Mouse (Mus musculus): ENCODE results near the gene Cd93.

Gene Cd93

DNA sequence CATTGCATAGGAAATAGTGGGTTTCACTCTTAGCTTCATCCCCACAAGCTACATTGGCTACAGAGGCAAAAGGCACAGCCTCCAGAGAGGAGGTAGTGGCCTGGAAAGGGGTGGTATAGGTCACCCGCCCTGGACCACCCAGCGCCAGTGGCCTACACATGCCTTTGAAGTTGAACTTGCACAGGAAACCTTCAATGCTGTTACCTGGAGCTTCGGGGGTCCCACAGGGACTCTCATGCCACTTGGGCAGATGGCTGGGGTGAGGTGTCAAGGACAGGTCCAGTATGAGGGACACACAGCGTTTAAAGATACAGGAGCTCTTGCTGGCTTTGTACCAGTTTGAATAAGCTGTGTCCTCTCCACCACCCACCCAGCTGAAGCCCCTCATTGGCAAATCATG is 653 bp downstream of the Cd93 start:
- no peak for ATAC-seq (ENCODE audit: insufficient number of reproducible peaks, low FRiP score, low TSS enrichment)

GRCm38 (mm10) chr2:148442172-148442571 is 1.2 kb downstream of the Cd93 start:
- ATAC-seq (ENCODE audit: insufficient number of reproducible peaks, low FRiP score, low TSS enrichment), result no peak

DNA sequence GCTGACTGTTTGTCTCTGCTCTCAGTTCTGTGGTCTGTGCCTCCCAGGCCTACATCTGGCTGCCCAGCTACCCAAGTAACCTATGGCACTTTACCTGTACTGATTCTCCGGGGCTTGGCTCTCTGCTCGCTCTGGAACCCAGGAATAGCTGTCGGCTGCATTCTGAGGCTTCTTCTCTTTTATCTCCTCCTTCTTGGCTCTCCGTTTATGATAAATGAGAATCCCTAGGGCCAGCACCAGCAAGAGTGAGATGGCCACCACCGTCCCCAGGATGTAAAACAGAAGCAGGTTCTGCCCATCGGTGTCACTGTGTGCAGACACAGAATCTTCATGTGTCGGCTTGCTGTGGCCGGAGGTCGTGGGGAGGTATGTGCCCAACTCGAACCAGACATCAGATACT is 1.9 kb downstream of the Cd93 start:
- ATAC-seq (ENCODE audit: insufficient number of reproducible peaks, low FRiP score, low TSS enrichment), result no peak

DNA sequence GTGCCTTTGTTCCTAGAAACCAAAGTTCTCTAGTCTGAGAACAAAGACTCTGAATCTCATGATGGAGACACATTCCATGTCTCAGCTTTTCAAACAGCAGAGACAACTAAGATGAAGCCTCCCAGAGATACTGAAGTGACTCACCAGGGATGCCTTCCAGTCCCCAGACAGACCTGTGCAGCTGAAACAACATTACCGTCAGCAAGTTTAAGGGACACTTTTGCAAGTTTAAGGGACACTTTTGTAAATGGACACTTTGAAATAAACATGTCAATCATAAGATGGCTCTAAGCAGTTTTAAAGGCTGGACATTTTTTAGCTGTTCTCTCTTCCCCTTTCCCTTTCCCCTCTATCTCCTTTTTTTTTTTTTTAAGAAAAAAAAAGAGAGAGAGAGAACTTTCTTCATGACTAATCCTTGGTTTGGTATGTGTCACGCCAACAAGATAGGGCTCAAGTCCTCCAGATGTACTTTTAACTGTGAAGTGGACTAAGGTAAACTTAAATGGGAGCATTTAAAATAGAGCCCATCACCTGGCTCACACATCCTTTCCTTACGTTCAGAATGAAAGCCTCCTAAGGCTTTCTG is 3.6 kb downstream of the Cd93 start:
- no peak for ATAC-seq (ENCODE audit: insufficient number of reproducible peaks, low FRiP score, low TSS enrichment)

GRCm38 (mm10) chr2:148436285-148436684 is 7.1 kb downstream of the Cd93 start:
- ATAC-seq (ENCODE audit: insufficient number of reproducible peaks, low FRiP score, low TSS enrichment), result no peak

DNA sequence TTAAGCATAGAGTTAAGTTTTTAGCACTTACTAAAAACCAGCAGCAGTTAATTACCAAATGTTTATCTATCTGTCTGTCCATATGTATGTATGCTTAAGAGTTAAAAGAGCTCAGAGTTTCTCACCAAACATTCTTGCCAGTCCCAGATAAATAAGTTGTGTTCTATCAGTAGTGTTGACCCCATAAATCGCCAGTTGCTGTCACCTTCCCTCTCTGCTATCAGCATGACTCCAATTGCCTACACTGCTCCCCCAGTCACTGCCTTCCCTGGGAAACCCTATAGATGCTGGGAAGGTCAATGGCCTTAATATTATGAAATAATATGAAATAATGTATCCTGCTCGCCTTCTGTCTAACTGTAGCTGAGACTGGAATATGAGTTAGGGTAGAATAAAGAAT is 11.0 kb downstream of the Cd93 start:
- no peak for ATAC-seq (ENCODE audit: insufficient number of reproducible peaks, low FRiP score, low TSS enrichment)

GRCm38 (mm10) chr2:148430941-148431340 is 12.4 kb downstream of the Cd93 start:
- no peak for ATAC-seq (ENCODE audit: insufficient number of reproducible peaks, low FRiP score, low TSS enrichment)

- no peak for ATAC-seq (ENCODE audit: insufficient number of reproducible peaks, low FRiP score, low TSS enrichment)
Observed at GRCm38 (mm10) chr2:148429001-148429505, 14.3 kb downstream of the Cd93 start.

GRCm38 (mm10) chr2:148428523-148428922 is 14.8 kb downstream of the Cd93 start:
- no peak for ATAC-seq (ENCODE audit: insufficient number of reproducible peaks, low FRiP score, low TSS enrichment)

DNA sequence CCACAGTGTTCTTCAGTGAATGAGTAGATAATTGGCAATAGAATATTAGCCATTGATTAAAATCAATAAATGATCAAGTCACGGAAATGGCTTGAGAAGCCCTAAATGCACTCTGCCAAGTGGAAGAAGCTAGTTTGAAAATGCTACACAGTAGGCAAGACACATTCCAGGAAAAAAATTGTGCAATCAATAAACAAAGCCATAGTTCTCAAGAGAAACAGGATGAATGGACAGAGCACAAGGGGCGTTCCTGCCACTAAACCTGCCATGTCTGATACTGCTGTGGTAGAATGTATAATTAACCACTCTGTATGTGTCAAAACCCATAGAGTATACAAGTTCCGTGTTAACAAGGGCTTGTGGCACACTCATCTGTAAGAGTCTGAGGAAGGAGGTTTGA is 15.8 kb downstream of the Cd93 start:
- no peak for ATAC-seq (ENCODE audit: insufficient number of reproducible peaks, low FRiP score, low TSS enrichment)

DNA sequence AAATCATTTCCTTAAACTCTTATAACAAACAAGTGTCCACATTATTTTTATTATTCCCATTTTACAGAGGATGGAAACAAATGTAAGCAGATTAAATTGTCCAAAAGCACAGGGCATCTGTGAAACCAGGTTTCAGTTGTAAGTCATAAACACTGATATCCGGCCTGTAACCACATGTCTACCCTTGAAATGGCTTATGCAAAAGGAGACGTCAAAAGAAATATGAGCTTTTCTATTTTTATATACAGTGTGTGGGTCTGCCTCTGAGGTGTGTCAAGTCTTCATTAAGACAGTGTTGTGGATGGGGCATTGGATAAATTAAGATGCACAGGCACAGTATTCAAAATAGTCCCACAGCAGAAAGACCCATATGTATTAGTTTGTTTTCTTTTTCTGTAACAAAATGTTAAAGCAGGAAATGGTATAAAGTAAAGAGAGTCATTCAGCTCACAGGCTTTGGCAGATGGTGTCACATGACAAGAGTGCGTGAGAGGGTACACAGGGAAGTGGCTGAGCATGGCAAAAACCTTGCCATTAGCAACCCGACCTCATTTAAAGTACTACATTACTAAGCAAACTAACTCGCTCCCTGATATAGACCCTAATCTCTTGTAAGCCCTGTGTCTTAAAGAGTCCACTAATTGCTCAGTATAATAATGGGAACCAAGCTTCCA is 17.5 kb downstream of the Cd93 start:
- no peak for ATAC-seq (ENCODE audit: insufficient number of reproducible peaks, low FRiP score, low TSS enrichment)

DNA sequence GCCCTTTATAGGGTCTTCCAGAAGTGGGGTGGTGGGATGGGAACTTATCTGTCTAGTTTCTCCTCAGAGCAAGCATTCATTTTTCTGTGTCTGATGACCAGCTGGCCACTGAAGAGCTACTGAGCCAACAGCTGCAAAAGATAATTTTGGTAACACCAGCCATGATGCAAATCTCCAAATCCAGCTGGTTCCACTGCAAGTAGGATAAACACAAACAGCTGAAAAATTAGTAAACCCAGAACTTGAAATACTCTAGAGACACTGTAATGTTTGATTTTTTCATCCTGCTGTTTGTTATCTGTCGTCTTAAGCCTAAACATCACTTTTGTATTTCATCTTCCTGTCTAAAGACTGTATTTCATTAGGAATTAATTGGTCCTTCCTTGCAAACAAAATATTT is 21.7 kb downstream of the Cd93 start:
- no peak for ATAC-seq (ENCODE audit: insufficient number of reproducible peaks, low FRiP score, low TSS enrichment)

GRCm38 (mm10) chr2:148421112-148421511 is 22.3 kb downstream of the Cd93 start:
- ATAC-seq (ENCODE audit: insufficient number of reproducible peaks, low FRiP score, low TSS enrichment), result no peak

DNA sequence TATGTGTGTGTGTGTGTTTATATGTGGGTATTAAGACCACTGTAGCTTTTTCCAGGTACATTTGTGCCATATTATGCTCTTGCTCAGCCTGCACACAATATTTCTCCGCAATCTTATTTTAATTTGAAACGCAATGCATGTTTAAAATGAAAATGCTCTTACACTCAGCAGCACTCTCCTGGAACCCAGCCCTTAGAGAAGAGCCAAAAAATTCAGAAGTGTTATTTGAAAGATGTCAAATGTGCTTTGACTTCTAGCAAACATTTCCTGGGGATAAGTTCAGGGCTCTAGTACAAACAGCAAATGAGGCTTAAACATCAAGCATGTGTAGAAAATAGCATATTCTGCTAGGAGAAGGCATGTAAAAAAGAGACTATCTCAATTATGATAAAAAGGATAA is 23.6 kb downstream of the Cd93 start:
- ATAC-seq (ENCODE audit: insufficient number of reproducible peaks, low FRiP score, low TSS enrichment), result no peak

DNA sequence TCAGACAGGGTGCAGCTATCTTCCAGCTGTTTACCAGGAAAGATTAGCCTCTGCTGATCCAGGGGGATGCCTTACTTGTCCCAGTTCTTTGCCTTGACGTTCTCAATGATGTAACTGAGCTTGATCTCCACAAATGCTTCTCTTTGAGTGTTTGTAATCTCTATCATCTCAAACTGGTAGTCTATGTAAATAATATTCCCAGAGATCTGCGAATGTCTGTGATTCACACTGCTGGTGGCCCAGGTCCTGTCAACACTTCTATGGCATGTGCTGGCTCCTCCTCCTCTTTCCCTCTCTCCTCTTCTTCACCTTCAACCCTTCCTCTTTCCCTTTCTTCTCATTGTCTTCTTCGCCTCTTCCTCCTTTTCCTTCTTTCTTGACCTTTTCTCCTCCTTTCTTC is 24.2 kb downstream of the Cd93 start:
- no peak for ATAC-seq (ENCODE audit: insufficient number of reproducible peaks, low FRiP score, low TSS enrichment)

DNA sequence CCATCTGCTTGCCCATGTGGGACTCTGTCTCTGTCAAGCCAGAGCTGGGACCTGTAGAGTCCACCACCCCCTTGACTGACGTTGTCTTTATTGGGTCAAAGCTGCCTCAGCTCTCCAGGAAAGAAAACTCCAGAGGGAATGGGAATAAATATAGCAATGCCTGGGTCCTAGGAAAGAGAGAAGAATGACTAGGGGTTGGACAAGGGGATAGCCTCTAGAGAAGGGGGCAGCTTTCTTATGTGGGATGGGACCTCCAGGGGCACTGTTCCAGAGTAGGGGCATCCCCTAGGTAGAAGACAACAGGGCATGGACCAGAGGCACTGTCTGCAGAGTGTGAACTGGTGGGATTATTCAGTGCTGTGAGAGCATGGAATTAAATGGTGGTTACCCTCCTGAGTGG is 33.5 kb downstream of the Cd93 start:
- ATAC-seq (ENCODE audit: insufficient number of reproducible peaks, low FRiP score, low TSS enrichment), result no peak

GRCm38 (mm10) chr2:148409141-148409540 is 34.2 kb downstream of the Cd93 start:
- peak; percentile 52; the same call in 1 of the 2 replicates for ATAC-seq (ENCODE audit: insufficient number of reproducible peaks, low FRiP score, low TSS enrichment)

GRCm38 (mm10) chr2:148408761-148409120 is 34.6 kb downstream of the Cd93 start:
- no peak for ATAC-seq (ENCODE audit: insufficient number of reproducible peaks, low FRiP score, low TSS enrichment)

DNA sequence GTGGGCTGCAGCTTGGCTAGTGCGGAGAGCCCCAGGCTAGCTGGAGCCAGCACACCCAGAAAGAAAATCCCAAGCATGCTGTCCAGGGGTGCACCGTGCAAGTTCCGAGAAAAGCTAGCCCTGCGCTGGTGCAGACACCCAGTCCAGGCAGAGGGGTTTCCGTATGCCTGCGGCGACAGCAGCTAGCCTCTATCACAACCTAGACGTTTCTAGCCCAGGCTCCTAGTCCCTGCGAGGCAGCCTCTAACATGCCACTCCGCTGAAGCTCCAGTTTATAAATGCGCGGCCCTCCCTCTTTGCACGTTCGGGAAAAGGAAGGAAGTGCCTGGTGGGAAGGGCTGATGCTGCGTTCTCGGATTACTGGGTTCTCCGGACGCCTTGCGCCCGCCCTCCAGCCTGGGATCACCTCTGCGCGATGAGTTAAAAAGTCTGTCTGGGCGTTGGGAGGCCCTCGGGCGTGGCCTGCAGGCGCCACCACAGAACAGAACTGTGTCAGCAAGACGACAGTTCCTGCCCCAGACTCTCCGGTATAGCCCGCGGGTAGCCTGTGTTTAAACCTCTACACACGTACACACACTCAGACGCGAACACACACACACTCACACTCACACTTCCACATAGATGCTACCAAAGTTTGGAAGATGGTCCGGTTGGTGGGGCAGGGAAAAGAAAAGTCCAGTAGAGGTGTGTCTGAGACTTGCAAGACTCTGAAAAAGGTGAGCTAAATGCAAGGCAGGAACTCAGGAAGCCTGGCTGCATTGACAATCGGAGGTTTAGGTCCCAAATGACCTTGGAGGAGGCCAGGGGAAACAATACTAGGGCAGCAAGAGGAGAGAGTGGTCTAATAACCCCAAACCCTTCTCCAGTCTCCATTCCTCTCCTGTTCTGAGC is 35.2 kb downstream of the Cd93 start, which contains the start of gene Thbd:
Thbd (minus strand) TSS at position 319 of the 891 bp plus-strand sequence.
- no peak for ATAC-seq (ENCODE audit: insufficient number of reproducible peaks, low FRiP score, low TSS enrichment)

DNA sequence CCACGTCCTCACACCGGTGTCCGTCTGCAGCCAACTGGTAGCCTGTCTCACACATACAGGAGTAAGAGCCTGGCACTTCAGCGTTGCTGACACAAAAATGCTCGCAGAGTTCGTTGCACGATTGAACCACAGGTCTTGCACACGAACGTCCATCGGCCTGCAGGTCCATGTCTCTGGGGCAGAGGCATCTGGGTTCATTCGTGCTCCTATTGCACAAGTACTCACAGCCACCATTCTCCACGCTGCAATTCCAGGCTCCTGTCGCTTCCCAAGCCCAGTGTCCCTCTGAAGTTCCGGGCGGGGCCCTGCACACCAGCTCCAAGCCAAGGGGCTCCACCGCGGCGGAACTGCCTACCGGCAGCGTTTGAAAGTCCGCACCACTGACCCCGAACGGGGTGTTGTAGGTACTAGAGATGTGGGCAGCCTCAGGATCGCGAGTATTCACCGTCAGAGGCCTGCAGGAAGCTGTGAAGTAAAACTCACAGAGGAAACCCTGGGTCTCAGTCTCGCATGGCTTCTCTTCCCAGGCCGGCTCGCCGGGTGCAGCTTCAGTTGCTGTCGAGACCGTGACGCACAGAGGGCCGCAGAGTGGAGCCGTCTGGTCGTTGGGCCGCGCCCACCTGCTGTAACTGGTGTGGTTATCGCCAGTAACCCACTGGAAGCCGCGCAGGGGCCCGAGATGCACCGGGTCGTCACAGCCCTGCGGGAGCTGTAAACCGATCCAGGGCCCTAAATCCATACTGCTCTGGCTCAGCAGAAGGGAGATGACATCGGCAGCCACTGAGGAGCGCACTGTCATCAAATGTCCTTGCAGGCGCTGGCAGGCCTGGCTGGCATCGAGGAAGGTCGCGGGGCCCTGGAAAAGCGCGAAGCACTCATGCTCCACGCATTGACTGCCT is 36.1 kb downstream of the Cd93 start:
- ATAC-seq (ENCODE audit: insufficient number of reproducible peaks, low FRiP score, low TSS enrichment), result no peak

Measured in cerebellum, adult (tissue).